Mouse (Mus musculus): Measurements from ENCODE around the gene Tfr2. TPM values are rescaled to one million over a fixed set of nuclear protein-coding genes. Genes with fewer than 3 reads are reported as not detected.

Tfr2 gene
- polyA plus RNA-seq, 1 experiment from 2014 or later, result 0.32 TPM

DNA sequence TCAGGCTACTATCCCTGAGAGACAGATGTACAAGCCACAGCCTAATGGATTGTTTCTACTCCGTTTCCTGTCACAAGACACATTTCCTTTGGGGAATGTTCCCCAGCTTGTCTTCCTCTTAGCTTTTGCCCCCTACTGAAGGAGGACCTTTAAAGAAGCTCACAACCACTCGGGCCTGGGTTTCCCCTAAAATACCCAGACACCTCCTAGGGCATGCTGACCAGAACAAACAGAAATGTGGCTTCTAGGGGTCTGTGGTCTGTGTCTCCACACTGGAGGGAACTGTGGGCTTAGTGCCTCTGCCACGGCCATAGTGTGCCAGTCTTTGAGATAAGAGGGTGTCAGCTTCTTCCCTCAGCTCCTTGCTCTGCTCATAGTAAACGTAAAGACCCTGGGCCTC is 62.0 kb downstream of the Tfr2 start:
- 69% methylated on average over 4 of the region's 4 CpGs for WGBS

DNA sequence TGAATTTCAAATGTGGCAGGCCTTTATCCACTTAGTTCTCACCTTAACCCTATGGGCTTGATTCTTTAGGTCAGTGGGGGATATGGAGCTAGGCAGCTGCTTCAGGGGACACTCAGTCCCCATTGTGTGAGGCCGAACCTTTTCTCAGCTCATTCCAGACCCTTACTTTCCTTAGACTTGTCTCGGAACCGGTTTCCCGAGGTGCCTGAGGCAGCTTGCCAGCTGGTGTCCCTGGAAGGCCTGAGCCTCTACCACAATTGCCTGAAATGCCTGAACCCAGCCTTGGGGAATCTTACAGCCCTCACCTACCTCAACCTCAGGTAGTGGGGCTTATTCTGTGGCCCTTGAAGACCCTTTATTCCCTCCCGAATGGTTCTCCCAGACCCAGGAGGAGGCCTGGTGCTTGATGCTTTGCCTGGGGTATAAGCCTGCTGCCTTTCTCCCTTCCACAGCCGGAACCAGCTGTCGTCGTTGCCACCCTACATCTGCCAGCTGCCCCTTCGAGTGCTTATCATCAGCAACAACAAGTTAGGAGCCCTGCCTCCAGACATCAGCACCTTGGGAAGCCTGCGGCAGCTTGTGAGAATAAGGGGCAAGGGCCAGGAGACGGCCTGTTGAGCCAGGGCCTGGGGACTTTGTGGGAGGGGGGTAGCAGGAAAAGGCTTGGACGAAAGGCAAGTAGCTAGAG is 63.9 kb downstream of the Tfr2 start:
- Histone ChIP-seq H3K9ac (0 out of 2 replicates have a peak overlapping the region, but pooled peaks have one; percentile 8), H3K27ac (no peak overlapping the region), H3K27me3 (no peaks in the 10 kb centered on the region), H3K9me3 (no peaks in the 10 kb centered on the region), H3K4me2 (replicated peaks) (no peak overlapping the region), H3K4me1 (peaks cover 27% of the 10 kb centered on the region), H3K36me3 (peaks cover 66% of the 10 kb centered on the region), H3K4me3 (no peak overlapping the region)
- 77% methylated on average over 12 of the region's 12 CpGs for WGBS
- ATAC-seq (ENCODE audit: low FRiP score, low read depth), result no peak

More for the DNA sequence above, 62.0 kb downstream of the Tfr2 start:
- H3K9ac ChIP-seq, result peak overlapping the region; percentile 88
- H3K4me3 ChIP-seq, result peak overlapping the region; percentile 93; the same call in 1 of the 2 replicates
- no peak for ATAC-seq (ENCODE audit: low FRiP score, low read depth)
- H3K27me3 ChIP-seq, result no peaks in the 10 kb centered on the region
- H3K4me2 ChIP-seq (replicated peaks), result peak overlapping the region; percentile 94
- H3K27ac ChIP-seq, result peak overlapping the region; percentile 87; the same call in 1 of the 2 replicates
- peaks cover 36% of the 10 kb centered on the region for H3K4me1 ChIP-seq
- no peaks in the 10 kb centered on the region for H3K9me3 ChIP-seq
- H3K36me3 ChIP-seq, result peaks cover 46% of the 10 kb centered on the region

Small RNA genes lying within 50 kb of the gene (microRNA-seq; reads per million reads assigned to microRNA genes)
- 0.52 reads per million for gene Mir6418

Other genes with a start within 250 kb of the Tfr2 start
- gene Slc12a9, start 236.2 kb upstream of the Tfr2 start, polyA plus RNA-seq (2015; fragmentation: Nextera tagmentation; extraction: Ambion mirVana), result 17.2 and 17.9 TPM in 2 replicates
- gene Ephb4, start 219.7 kb upstream of the Tfr2 start, polyA plus RNA-seq (2015; fragmentation: Nextera tagmentation; extraction: Ambion mirVana), result 76.5 and 82.3 TPM in 2 replicates
- gene Zan, start 92.8 kb upstream of the Tfr2 start, polyA plus RNA-seq (2015; fragmentation: Nextera tagmentation; extraction: Ambion mirVana), result 0.05 and 0.29 TPM in 2 replicates
- 48.4 and 54.0 TPM in 2 replicates for gene Pop7, start 67.3 kb upstream of the Tfr2 start, polyA plus RNA-seq (2015; fragmentation: Nextera tagmentation; extraction: Ambion mirVana)
- 16.1 and 16.7 TPM in 2 replicates for gene Gigyf1, start 51.3 kb upstream of the Tfr2 start, polyA plus RNA-seq (2015; fragmentation: Nextera tagmentation; extraction: Ambion mirVana)
- gene Epo, start 36.6 kb upstream of the Tfr2 start, polyA plus RNA-seq (2015; fragmentation: Nextera tagmentation; extraction: Ambion mirVana), result 0.78 and 0.86 TPM in 2 replicates
- 343 and 352 TPM in 2 replicates for gene Gnb2, start 36.3 kb upstream of the Tfr2 start, polyA plus RNA-seq (2015; fragmentation: Nextera tagmentation; extraction: Ambion mirVana)
- 0.45 and 0.93 TPM in 2 replicates for gene Actl6b, start 16.3 kb upstream of the Tfr2 start, polyA plus RNA-seq (2015; fragmentation: Nextera tagmentation; extraction: Ambion mirVana)
- 27.9 and 28.7 TPM in 2 replicates for gene Mospd3, start 31.2 kb downstream of the Tfr2 start, polyA plus RNA-seq (2015; fragmentation: Nextera tagmentation; extraction: Ambion mirVana)
- 152 and 157 TPM in 2 replicates for gene Pcolce, start 43.9 kb downstream of the Tfr2 start, polyA plus RNA-seq (2015; fragmentation: Nextera tagmentation; extraction: Ambion mirVana)
- 0.19 and 0.23 TPM in 2 replicates for gene Fbxo24, start 59.2 kb downstream of the Tfr2 start, polyA plus RNA-seq (2015; fragmentation: Nextera tagmentation; extraction: Ambion mirVana)
- 34.0 and 34.3 TPM in 2 replicates for gene Lrch4, start 59.3 kb downstream of the Tfr2 start, polyA plus RNA-seq (2015; fragmentation: Nextera tagmentation; extraction: Ambion mirVana)
- 6.1 and 9.6 TPM in 2 replicates for gene Gm20605, start 59.3 kb downstream of the Tfr2 start, polyA plus RNA-seq (2015; fragmentation: Nextera tagmentation; extraction: Ambion mirVana)
- gene Sap25, start 71.5 kb downstream of the Tfr2 start, polyA plus RNA-seq (2015; fragmentation: Nextera tagmentation; extraction: Ambion mirVana), result 7.3 and 8.9 TPM in 2 replicates
- 0.18 and 0.26 TPM in 2 replicates for gene Irs3, start 75.9 kb downstream of the Tfr2 start, polyA plus RNA-seq (2015; fragmentation: Nextera tagmentation; extraction: Ambion mirVana)
- 19.4 and 19.7 TPM in 2 replicates for gene Agfg2, start 114.9 kb downstream of the Tfr2 start, polyA plus RNA-seq (2015; fragmentation: Nextera tagmentation; extraction: Ambion mirVana)
- gene Nyap1, start 171.8 kb downstream of the Tfr2 start, polyA plus RNA-seq (2015; fragmentation: Nextera tagmentation; extraction: Ambion mirVana), result 2.9 and 4.0 TPM in 2 replicates
- 128 and 134 TPM in 2 replicates for gene Tsc22d4, start 175.9 kb downstream of the Tfr2 start, polyA plus RNA-seq (2015; fragmentation: Nextera tagmentation; extraction: Ambion mirVana)
- gene Ppp1r35, start 209.0 kb downstream of the Tfr2 start, polyA plus RNA-seq (2015; fragmentation: Nextera tagmentation; extraction: Ambion mirVana), result 26.5 and 27.2 TPM in 2 replicates
- gene Mepce, start 217.8 kb downstream of the Tfr2 start, polyA plus RNA-seq (2015; fragmentation: Nextera tagmentation; extraction: Ambion mirVana), result 11.7 and 11.8 TPM in 2 replicates
- gene Zcwpw1, start 218.0 kb downstream of the Tfr2 start, polyA plus RNA-seq (2015; fragmentation: Nextera tagmentation; extraction: Ambion mirVana), result 35.3 and 36.0 TPM in 2 replicates